Comparison of ENCODE assay signal across 10 mouse cellular contexts in the genomic region with DNA sequence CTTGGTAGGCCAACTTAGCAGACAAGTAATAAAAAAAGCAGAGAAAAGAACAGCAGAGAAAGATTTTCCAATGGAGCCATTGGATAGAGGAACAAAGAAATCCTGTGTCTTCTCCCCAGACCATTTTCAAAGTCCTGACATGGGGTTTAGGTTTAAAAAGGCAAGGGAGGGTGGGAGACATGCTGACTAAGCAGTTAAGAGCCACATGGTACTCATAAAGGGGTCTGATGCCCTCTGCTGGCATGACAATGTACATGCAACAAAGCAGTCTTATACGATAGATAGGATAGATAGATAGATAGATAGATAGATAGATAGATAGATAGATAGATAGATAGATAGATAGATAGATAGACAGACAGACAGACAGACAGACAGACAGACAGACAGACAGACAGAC. TPM values are rescaled to one million over a fixed set of nuclear protein-coding genes. Genes with fewer than 3 reads are reported as not detected.
DNase-seq lines count a peak whose midpoint lies in the region; ATAC-seq and TF ChIP-seq lines count a peak whose summit lies in the region.
"Had no signal": no experiment of that assay in that cellular context is flagged by ENCODE, and none has a peak within 500 bp of the region (broad histone marks: within the 10 kb centered on the region; RNA-seq: fewer than 3 reads in every experiment).

No protein-coding gene starts in this region.

- ATAC-seq in intestine, postnatal 0 days = no peak
- ATAC-seq in intestine, embryonic 15.5 days = no peak
- peak; percentile 76 for ATAC-seq in granulocyte monocyte progenitor cell, adult 5-6 weeks (replicated peaks; ENCODE audit: poor library complexity, severe bottlenecking)

- no peak overlapping the region for H3K4me3 ChIP-seq in intestine, postnatal 0 days (ENCODE audit: low read depth, low read length)
- no peak overlapping the region for H3K4me3 ChIP-seq in intestine, embryonic 15.5 days (replicated peaks)

- WGBS in intestine, postnatal 0 days = 56% methylated on average over 1 of the region's 1 CpGs
- WGBS in intestine, embryonic 15.5 days = 83% methylated on average over 1 of the region's 1 CpGs

- no peak overlapping the region for H3K27ac ChIP-seq in intestine, postnatal 0 days (ENCODE audit: low read depth, low read length)
- no peak overlapping the region for H3K27ac ChIP-seq in intestine, embryonic 15.5 days
- H3K27ac ChIP-seq: macrophage had no signal

- no peaks in the 10 kb centered on the region for H3K9me3 ChIP-seq in intestine, postnatal 0 days (ENCODE audit: control insufficient read depth)
- H3K9me3 ChIP-seq in intestine, embryonic 15.5 days = no peaks in the 10 kb centered on the region

- DNase-seq in thymus, postnatal 14 days = peak; percentile 26
- DNase-seq in thymus, adult 18-20 months = no peak
- DNase-seq in testis, postnatal 14 days (ENCODE audit: low spot score) = no peak
- no peak for DNase-seq in lung, postnatal 10 days
- DNase-seq in gastrocnemius, postnatal 14 days = no peak
- DNase-seq: adrenal gland, postnatal 10 days had no signal

- TF ChIP-seq CTCF in intestine, postnatal 0 days (IDR thresholded peaks at IDR 0.05; ENCODE audit: low read depth) = peak; percentile 65

- H3K4me2 ChIP-seq in intestine, postnatal 0 days (replicated peaks; ENCODE audit: low read depth) = no peak overlapping the region
- no peak overlapping the region for H3K4me2 ChIP-seq in intestine, embryonic 15.5 days (replicated peaks)

- no peak overlapping the region for H3K9ac ChIP-seq in intestine, postnatal 0 days (ENCODE audit: low read depth, low read length)
- no peak overlapping the region for H3K9ac ChIP-seq in intestine, embryonic 15.5 days

- H3K4me1 ChIP-seq in intestine, postnatal 0 days (replicated peaks; ENCODE audit: control insufficient read depth, insufficient read depth, low read length) = no peaks in the 10 kb centered on the region
- peaks cover 3% of the 10 kb centered on the region; the same call in 1 of the 2 replicates for H3K4me1 ChIP-seq in intestine, embryonic 15.5 days (replicated peaks)

- H3K27me3 ChIP-seq in intestine, postnatal 0 days (replicated peaks; ENCODE audit: control insufficient read depth, insufficient read depth, low read length) = no peaks in the 10 kb centered on the region
- no peaks in the 10 kb centered on the region for H3K27me3 ChIP-seq in intestine, embryonic 15.5 days (replicated peaks)

- no peaks in the 10 kb centered on the region for H3K36me3 ChIP-seq in intestine, postnatal 0 days (ENCODE audit: control insufficient read depth, insufficient read depth)
- no peaks in the 10 kb centered on the region for H3K36me3 ChIP-seq in intestine, embryonic 15.5 days

- intact Hi-C loops in gastrocnemius, postnatal 14 days (cut with DNase I; ENCODE audit: low total_unique reads) = no loop called here

RNA-seq across cellular contexts. Expression of gene Hmgxb4, which starts 15.7 kb away (rescaled TPM):
- 10.7 and 11.6 TPM in 2 replicates for polyA plus RNA-seq in intestine, postnatal 0 days (2015; fragmentation: Nextera tagmentation; extraction: Ambion mirVana)
- polyA plus RNA-seq in intestine, embryonic 15.5 days (2015; fragmentation: Nextera tagmentation; extraction: Ambion mirVana) = 28.9 and 29.7 TPM in 2 replicates
- 59.6 and 71.8 TPM in 2 replicates for total RNA-seq in granulocyte monocyte progenitor cell, adult 5-6 weeks (2014; fragmentation: Nextera tagmentation)
- total RNA-seq in granulocyte monocyte progenitor cell, adult 5-6 weeks (2017) = 63.6 TPM in 2 replicates
- 1 to 10 TPM; 8.3 to 9.9 TPM for total RNA-seq in gastrocnemius, postnatal 14 days (2021)

RNA-seq across cellular contexts. Expression of gene Tom1, which starts 56.1 kb away (rescaled TPM):
- 47.7 and 47.8 TPM in 2 replicates for polyA plus RNA-seq in intestine, postnatal 0 days (2015; fragmentation: Nextera tagmentation; extraction: Ambion mirVana)
- 32.6 and 33.5 TPM in 2 replicates for polyA plus RNA-seq in intestine, embryonic 15.5 days (2015; fragmentation: Nextera tagmentation; extraction: Ambion mirVana)
- 30.1 and 40.2 TPM in 2 replicates for total RNA-seq in granulocyte monocyte progenitor cell, adult 5-6 weeks (2014; fragmentation: Nextera tagmentation)
- 20.2 and 48.9 TPM in 2 replicates for total RNA-seq in granulocyte monocyte progenitor cell, adult 5-6 weeks (2017)
- total RNA-seq in gastrocnemius, postnatal 14 days (2021) = 10 to 100 TPM; 43.8 to 47.2 TPM

Comparison
In these comparisons a context has a peak if more than half of its experiments do, and no peak if none do; other contexts are left out.
1. RNA of gene Hmgxb4, which starts 15.7 kb away (total RNA-seq): 59.6 to 71.8 TPM in granulocyte monocyte progenitor cell, adult 5-6 weeks; 8.3 to 9.9 TPM in gastrocnemius, postnatal 14 days; every median in the first group is over 4 times any median in the second.